Mouse (Mus musculus): ENCODE measurements around the gene Pdcd2l.

GRCm38 (mm10) chr7:34226846-34227245, 30.4 kb upstream of the Pdcd2l start:
- TF ChIP-seq CTCF (IDR thresholded peaks at IDR 0.05; ENCODE audit: low read depth, low read length) (no peak), POLR2A (IDR thresholded peaks at IDR 0.05; ENCODE audit: borderline replicate concordance, low read depth, low read length) (no peak)

Data from bone marrow macrophage, adult 2 months (primary cell).